Mouse (Mus musculus): Measurements from ENCODE around the gene Cyth2.

Cyth2 gene

GRCm38 (mm10) chr7:45812921-45813320 lies 1.5 kb downstream of the Cyth2 start:
- no peak for DNase-seq

GRCm38 (mm10) chr7:45809276-45810075 lies 4.9 kb downstream of the Cyth2 start:
- no peak for DNase-seq

- no peak for DNase-seq
Measured at GRCm38 (mm10) chr7:45808471-45808870, 5.9 kb downstream of the Cyth2 start.

GRCm38 (mm10) chr7:45805941-45806340 lies 8.4 kb downstream of the Cyth2 start:
- no peak for DNase-seq

- no peak for DNase-seq
Measured at GRCm38 (mm10) chr7:45802551-45802950, 11.8 kb downstream of the Cyth2 start.

GRCm38 (mm10) chr7:45801348-45801747 lies 13.0 kb downstream of the Cyth2 start:
- peak; percentile 94 to 98 for DNase-seq

- peak; percentile 59 to 66 for DNase-seq
Measured at GRCm38 (mm10) chr7:45800546-45801204, 13.7 kb downstream of the Cyth2 start.

GRCm38 (mm10) chr7:45800001-45800400 lies 14.4 kb downstream of the Cyth2 start:
- DNase-seq = no peak

GRCm38 (mm10) chr7:45798931-45799330 lies 15.4 kb downstream of the Cyth2 start:
- DNase-seq = no peak

- peak; percentile 53 to 83 for DNase-seq
Measured at GRCm38 (mm10) chr7:45798511-45798836, 15.9 kb downstream of the Cyth2 start.

- peak; percentile 20 to 54 for DNase-seq
Measured at GRCm38 (mm10) chr7:45797661-45798510, 16.5 kb downstream of the Cyth2 start.

GRCm38 (mm10) chr7:45796950-45797349 lies 17.4 kb downstream of the Cyth2 start:
- no peak for DNase-seq

GRCm38 (mm10) chr7:45794971-45795370 lies 19.4 kb downstream of the Cyth2 start:
- no peak for DNase-seq

- DNase-seq = no peak
Measured at GRCm38 (mm10) chr7:45793969-45794585, 20.3 kb downstream of the Cyth2 start.

GRCm38 (mm10) chr7:45793240-45793639 lies 21.1 kb downstream of the Cyth2 start:
- DNase-seq = no peak

- DNase-seq = no peak
Measured at GRCm38 (mm10) chr7:45791756-45792490, 22.5 kb downstream of the Cyth2 start.

- DNase-seq = peak; percentile 58
Measured at GRCm38 (mm10) chr7:45790721-45791120, 23.7 kb downstream of the Cyth2 start.

- DNase-seq = no peak
Measured at GRCm38 (mm10) chr7:45787642-45788041, 26.7 kb downstream of the Cyth2 start.

- peak in 1 of 2 experiments; percentile 24 for DNase-seq
Measured at GRCm38 (mm10) chr7:45786661-45787413, 27.5 kb downstream of the Cyth2 start.

- peak in 1 of 2 experiments; percentile 30 for DNase-seq
Measured at GRCm38 (mm10) chr7:45786136-45786578, 28.2 kb downstream of the Cyth2 start.
